Mouse (Mus musculus): ENCODE data around the gene Acod1.
A peak's percentile ranks its signal among the peaks of the same experiment; 100 is the strongest.

Acod1 gene

DNA sequence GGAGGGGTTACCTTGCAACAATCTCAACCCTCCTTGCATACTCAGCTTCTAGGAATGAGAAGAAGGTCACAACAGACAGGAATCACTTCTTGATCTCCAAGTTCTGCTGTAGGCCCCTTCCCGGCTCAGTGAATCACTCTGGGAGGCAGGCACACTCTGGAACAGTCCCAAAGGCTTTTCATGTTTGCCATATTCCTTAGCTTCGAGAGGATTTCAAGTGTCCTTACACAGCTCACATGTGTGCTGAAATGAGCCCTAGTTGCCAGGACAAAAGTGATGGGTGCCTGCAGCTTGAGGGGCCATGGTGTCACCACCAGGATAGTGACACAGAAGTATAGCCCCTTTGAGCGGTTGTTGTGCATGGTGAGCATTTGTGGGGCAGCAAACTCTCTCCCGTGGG, 26.0 kb downstream of the Acod1 start:
- no peak for DNase-seq

DNA sequence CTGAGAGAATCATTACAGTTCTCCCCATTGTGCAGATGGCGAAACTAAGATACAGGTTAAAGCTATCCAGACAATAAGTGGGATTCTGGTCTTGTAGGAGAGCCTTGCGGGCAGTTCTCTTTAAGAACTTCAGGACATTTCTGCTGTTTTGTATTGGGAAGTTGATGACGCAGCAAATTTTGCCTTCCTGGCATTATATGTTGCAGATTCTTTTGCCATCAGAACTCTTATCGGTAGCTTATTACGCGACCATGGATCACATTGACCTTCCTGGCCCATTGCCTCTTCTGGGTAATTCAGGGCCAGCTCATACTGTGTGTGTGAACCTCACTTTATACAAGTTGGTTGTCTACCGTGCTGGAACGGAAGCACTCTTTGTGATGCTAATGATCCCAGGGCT, 27.0 kb downstream of the Acod1 start:
- DNase-seq: no peak

DNA sequence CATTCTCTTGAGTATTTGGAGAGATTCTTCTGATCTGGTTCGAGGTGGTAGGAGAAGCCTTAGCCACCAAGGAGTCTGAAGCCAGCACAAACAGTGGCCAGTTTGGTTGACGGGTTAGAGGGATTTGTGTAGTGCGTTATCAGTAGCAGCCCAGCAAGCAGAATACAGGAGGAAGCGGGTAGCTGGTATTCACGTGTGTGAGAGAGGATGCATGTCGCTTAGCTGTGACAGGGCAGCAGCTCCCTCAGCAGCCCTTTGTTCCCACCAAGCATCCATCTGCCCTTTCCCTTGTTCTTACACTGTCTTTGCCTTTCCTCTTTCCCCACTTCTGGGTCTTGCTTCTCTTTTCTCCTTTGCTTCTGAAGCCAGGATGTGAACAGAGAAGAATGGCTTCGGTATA, 28.4 kb downstream of the Acod1 start:
- no peak for DNase-seq

DNA sequence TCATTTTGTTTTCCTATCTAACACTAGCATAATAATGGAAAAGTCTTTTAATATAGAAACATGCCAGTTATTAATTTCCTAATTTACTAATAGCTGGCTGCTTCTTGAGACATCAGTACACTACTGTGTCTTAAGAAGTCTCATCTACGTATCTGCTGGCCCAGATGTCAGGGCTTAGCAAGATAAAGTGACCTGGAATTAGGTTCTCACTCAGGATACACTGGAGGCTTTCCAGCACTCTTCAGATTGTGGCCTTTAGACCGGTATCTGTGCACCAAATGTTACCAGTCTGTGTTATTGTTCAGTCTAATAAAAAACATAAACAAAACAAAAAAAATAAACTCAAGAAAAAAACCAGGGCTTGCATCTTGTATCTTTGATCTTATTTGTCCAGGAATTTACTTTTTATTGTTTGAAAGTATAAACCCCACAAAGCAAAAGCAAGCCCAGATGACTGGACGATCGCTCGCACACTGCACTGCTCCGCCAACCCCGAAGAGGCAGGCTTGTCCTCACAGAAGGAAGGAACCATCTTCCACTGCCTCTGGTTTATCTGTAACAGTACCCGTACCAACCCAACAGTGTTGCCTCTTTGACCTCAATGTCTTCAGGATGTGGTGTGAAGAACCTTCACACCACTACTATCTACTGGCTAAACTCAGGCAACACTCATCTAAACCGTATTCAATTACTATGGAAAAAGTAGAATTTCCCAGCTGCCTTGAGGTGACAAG, 30.7 kb downstream of the Acod1 start:
- DNase-seq: no peak

DNA sequence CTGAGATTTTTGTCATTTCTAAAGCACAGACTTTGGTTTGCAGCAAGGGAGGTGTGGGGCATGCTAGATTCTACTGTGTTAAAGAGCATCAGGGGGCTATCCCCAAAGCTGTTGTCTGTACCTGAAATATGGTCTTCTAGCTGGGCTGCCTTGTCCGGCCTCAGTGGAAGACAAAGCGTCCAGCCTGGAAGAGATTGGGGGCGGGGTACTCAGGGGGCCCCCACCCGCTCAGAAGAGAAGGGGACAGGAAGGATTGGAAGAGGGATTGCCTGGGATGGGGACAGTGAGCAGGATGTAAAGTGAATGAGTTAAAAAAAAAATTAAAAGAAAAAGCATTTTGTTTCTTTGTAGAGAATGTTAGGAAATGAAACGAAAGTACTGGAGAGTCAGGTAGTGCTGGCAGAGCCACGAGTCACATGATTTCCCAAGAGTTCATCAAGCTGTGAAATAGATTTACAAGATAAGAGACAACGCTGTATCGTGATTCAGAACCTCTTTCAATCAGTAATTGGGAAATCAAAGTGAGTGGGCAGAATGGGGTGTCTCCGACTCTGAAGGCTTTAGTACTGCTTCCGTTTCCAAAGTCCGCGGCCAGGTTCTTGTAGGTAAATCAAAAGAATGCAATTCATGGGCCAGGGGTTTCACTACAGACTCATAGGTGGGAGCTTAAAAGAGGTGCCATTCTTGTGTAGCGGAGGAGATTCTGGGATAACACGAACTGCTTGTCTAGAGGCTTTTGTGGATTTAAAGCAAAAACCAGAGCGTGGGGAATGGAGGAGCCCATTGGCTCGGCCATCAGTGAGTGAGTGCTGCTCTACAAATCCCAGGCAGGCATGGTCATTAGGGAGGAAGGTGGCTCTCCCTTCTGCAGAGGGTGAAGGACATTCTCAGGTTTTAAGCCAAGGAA, 31.5 kb downstream of the Acod1 start:
- DNase-seq: no peak

DNA sequence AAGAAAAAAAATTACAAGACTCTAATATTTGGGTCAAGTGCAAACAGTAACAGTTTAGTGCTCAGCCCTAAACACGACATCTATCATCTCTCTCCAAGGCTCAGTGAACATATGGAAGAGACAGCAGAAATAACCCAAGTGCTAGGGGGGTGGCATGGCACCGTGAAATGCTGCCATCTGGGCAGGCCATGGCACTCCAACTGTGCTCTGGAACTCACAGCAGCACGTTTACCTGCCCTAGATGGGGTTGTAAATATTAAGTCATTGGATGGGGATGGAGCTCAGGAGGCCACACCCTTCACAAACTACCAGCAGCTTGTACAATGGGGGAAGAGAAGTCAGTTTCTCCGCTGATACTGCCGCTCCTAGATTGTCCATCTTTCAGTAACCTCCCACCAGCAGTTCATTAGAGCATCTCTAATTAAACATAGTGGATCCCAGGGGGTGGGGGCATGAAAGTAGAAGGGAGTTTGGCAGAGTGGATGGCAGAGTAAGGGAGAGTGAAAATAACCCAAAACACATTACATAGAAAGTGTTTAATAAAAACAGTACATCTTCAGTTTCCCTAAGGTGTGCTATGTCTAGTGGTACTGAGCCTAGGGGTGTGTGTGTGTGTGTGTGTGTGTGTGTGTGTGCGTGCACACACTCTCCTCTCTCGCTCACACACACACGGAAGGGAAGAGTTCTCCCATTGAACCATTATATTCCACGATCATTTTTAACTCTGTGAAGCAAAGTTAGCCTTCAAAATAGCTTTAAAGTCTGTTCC, 32.6 kb downstream of the Acod1 start:
- DNase-seq: no peak

DNA sequence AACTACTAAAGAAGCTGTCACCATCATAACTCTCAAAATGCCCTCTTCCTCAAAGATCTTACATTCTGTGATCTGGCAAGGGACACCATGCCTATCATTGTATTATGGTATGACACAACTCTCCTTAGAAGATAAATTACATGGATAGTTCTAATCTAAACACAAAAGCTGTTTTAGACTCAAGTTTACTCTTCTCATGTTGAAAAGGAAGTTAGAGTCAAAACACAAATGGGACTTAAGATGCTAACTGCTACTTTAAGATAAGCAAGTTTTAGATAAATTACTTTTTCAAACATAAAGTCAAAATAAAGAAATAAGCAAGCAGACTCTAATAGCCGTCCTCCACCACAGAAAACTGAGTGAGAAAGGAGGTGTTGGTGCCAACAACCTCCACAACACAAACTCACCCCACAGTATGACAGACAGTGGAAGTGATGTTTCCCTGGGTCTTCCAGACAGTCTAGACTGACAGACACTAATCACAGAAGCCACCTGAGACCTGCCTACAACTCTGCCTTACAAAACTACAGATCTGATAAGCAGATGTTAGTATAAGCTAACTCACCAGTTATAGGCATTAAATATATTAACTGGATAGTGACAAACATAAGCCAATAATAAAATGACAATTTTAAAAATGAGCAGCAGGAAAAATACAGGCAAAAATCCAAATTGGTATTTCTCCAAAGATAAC, 39.2 kb downstream of the Acod1 start:
- DNase-seq: no peak

DNA sequence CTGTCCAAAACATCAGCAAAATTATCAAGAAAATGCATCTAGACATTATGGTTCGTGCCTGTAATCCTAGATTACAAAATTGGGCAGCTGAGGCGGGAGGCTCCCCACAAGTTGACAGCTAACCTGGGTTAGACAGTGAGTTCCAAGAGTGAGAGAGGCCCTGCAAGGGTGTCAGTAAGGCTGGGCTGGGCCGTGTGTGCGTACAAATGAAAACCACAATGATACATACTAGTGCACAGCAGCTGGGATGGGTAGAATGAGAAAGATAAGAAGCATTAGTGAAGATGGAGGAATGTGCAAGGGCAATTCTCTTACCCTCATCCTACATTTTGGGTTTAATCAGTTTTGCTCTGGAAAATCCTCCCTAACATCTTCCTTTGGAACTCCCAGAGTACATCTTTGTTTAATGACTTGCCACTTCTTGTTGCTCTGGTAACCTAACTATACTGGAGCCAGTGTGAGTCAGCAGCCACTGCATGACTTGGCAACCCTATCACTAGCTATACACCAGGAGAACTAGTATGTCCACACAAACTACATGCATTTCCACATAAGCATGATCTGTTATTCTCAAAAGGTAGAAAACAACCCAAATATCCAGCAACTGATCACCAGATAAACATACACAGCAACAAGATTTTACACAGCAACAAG, 40.0 kb downstream of the Acod1 start:
- no peak for DNase-seq

DNA sequence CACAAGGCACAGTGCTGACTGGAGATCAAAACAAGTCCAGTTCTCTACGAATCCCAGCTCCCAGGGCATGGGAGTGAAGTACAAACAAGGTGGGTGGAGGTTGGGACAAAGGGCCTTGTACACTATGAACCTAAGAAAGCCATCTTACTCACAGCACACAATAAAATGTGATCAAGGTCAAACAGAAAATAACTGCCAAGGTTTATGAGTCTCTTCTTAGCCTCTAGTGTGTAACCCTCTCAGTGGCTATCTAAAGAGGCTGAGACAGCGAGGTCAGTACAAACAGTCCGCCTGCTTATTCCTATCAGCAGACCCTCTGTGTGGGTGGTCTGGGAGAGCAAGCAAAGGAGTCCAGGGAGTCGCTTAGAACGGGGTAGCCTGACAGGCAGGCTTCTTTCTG, 41.1 kb downstream of the Acod1 start:
- no peak for DNase-seq

DNA sequence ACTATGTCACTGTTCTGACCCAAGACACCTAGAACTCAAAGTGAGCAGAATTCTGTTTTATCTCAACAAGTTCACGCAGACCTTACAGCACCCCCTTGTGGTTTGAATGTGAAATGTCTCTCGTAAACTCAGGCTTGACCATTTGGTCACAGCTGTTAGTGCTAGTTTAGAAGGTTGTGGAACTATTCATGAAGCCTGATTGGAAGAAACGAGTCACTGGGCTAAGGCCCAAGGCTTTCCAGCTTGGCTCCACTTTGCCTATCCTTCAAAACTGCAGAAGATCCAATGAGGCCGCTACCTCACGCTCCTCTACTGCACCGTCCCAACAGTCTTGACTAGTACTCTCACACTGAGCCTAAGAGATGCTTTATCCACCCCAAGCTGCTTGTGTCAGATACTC, 41.8 kb downstream of the Acod1 start:
- peak; percentile 67 to 70 for DNase-seq

DNA sequence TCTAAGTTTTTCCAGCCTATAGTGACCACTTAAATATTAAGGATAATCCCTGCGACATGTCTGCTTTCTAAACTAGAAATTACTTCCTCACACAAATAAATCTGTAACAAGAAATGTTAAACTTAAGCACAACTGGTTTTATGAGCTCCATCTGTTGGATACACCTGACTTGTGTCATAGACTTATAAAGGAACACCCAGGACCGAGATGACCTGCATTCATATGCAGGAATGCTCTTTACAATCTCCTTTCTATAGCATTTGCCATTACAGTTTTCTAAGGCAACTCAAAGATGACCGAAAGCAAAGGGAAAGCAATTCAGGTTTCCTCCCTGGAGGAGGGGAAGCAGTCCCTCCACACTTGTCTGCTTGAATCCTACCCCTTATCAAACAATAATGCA, 46.5 kb downstream of the Acod1 start:
- no peak for DNase-seq

DNA sequence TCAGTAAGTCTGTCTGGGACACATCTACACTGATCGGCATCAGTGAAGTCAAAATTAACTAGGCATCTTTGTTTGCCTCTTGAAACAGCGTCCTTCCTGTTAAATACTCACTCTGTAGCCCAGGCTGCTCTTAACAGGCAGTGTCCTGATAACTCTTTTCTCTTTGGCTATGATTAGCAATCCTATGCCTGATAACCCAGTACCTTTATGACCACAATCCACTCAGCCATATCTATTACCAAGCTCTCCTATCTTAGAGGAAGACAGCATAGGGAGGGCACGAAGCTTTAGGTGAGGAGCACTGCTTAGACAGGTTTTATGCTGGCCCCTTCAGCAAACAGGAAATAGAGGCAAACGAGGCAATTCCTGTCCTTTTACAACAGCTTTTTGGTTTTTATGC, 46.9 kb downstream of the Acod1 start:
- no peak for DNase-seq

DNA sequence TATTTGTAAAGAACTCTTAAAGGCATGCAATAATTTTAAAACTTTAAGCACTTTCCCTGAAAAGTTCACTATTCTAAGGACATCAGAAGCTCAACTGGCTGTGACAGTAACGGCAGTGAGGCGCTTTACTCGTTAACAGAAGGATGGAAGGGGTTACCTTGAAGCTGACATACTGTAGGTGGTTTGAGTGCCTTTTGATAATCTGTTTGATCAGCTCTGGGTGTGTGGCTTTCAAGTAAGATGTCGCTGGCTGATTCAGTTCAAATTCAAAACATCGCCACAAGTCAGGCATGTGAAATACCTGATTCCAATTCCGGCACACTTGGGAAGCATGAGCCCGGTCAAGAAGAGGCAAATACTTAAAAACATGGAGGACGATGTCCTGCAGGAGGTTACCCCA, 48.3 kb downstream of the Acod1 start:
- DNase-seq: no peak

DNA sequence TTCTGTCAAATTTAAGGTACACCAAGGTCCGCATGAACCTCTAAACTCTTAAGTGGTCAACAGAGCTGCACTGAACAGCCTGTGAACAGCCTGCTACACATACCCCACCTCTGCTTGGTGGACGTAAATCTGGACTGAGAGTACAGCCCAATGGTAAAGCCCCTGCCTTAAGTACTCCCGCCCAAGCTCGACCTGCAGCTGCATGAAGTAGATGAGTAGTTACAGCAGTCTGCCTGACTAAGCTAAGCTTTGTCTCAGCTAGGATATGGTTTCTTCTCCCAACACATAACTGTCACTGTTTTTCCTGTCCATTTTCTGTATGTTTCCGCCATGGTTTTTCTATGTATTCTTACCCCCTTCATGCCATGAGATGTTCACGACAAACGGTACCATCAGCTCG, 49.0 kb downstream of the Acod1 start:
- DNase-seq: no peak

DNA sequence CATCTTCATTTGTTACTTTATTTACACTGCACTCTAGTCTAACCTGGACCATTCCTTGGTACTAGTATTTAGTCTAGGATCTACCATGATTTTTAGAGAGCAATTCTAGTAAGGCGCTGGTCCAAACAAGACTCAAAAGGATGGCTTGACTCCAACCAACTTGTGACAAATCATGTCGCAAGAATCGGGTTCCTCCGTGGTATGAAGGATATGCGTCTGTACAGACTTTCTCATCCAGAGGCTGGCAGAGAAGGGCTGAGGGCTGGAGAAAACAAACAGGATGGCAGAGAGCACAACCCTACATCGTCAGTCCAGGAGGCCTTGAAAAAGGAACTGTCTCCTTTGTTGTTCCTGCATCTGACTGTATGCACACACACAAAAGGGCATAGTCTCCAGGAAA, 49.8 kb downstream of the Acod1 start:
- peak in 1 of 2 experiments; percentile 23 for DNase-seq

DNA sequence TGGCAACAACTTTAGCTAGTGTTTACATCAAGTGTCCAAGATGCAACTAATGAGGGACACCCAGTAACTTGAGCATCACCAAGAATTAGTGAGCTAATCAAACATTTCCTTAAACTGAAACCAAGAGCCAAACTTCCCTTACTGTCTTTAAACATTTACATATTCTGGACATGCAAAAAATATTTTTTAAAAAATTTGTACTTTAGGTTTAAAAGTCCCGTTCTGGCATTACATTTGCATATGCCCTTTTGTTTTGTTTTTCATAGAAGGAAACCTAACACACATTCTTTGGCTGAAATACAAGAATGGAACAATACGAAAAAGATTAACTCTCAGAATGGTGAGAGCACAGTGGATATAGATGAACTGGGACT, 51.4 kb downstream of the Acod1 start:
- no peak for DNase-seq

DNA sequence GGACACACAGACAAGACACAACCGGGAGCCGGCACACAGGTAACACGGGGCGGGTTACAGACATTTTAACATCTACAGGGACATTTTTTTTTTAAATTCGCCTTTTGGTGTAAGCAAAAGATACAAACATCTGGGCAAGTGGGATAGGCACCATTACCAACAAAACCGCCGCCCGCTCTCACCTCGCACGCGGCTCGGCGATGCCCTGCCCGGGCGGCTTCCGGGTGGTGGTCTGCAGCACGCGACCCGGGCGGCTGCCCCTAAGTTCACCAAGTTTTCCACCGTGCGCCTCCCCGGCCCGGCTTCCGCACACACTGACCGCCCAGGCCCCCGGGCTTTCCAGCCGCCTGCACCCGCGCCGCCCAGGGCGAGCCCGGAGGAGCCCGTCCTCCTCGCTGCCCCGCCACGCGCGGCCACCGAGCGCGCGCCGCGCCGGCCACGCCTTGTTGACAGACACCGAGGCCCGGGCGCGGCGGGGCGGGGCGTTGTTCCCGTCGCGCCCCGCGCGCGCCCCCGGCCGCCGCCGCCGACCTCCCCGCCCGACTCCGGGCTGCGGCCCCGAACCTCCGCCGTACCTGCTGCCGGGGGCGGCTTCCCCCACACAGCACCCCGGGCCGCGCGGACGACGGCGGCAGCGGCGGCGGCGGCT, 51.9 kb downstream of the Acod1 start:
- peak; percentile 92 to 97 for DNase-seq

DNA sequence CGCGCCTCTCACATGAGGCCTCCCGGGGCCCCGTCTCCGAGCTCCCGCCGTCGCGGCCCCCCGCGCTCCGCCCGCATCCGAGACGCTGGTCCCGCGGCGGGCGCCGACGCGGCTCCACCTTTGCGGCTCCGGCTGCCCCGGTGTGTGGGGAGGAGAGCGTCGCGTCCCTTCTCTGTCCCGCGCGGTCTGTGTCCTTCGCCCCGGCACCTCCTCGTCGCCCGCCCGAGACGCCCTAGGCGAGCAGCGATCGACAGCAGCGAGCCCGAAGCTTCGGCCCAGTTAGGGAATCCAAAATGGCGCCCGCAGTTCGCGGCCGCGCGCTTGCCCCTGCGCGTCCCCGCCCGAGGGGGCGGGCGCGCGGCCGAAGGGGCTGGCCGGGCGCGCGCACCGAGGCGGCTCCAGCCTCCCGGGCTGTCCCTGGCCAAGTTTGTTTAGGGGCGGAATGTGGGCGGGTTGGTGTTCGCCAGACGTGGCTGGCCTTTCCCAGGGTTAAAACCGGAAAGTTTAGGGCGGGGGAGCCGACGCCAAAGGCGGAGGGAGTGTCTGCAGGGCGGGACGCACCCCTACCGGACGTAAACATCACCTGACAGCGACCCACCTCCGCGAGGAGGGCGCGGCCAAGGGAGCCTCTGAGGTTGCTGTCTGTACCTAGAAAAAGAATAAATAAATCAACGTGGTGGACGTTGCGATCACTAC, 52.6 kb downstream of the Acod1 start, which contains the start of gene Fbxl3:
Gene Fbxl3, minus strand, starts transcription at position 329 of the 696 bp plus-strand sequence.
- DNase-seq: peak; percentile 95 to 98

DNA sequence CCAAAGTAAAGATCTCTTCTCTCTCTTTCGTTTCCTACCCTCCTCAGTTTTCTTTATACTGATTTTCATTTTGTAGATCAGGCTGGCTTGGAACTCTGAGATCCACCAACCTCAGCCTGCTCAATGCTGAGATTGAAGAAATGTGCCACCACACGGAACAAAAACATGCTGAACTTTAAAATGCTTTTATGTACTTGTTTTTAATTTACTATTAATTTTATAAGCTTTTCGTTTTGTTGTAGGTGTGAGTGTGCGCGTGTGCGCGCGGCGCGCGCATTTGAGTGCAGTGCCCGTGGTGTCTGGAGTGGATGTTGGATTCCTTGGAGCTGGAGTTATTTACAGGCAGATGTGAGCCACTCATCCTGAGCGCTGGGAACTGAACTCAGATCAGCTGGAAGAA, 53.5 kb downstream of the Acod1 start:
- no peak for DNase-seq

DNA sequence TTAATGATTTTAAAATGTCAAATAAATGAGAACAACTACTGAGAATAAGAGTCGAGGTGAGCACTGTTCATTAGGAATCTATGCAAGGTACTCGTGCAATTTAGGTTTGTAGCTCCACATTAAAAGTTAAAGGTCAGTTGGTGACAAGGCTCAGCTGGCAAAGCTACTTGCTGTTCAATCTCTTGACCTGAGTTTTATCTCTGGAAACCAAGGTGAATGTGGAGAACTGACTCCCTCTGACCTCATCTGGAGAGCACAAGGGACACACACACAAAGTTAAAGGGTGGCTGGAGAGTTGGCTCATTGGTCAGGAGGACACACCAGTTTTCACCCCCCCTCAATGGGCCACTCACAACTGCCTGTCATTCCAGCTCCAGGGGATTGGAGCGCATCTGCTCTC, 54.4 kb downstream of the Acod1 start:
- DNase-seq: no peak

DNA sequence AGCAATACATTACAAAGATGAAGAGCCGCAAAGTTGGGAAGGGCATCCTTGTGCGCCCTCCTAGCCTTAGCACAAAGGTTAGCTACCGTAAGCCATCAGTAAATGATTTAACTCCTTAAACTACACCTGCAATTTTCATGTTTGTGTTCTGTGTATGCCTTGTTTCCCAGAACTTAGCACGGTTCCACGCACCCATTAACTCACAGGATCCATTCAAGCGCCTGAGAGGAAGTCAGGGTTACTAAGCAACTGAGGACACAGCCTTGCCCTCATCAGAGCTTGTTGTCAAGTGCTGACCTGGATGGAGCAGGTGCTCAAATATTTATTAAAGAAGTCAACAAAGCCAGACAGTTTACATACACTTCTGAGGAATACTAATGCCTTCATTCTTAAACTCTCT, 55.5 kb downstream of the Acod1 start:
- peak; percentile 66 to 79 for DNase-seq

Data from kidney, postnatal 36 days (tissue).